Mouse (Mus musculus) limb, embryonic 14.5 days (tissue): ENCODE results near the gene Trappc2l. TPM values are rescaled to one million over a fixed set of nuclear protein-coding genes. Genes with fewer than 3 reads are reported as not detected.

Experiments used
- ATAC-seq: fragments of 200-750 bp; cut with Nextera tagmentation; 2 replicates; pipeline ENCODE4 v1.8.0; 2017; ENCODE audit warnings: low read depth, moderate number of reproducible peaks, moderate TSS enrichment; ENCODE audit not compliant: low FRiP score
- DNase-seq: peaks from one replicate; pipeline ENCODE4 v3.0.0-alpha.2; 2015; ENCODE audit warnings: low spot score
- H3K27ac ChIP-seq: fragments of 300-500 bp; sonication (generic); replicated peaks from 2 replicates; pipeline ENCODE4 v1.5.1; 2014; ENCODE audit warnings: low read depth, mild to moderate bottlenecking, low read length, moderate library complexity, mixed read lengths
- H3K27me3 ChIP-seq: fragments of 300-500 bp; sonication (generic); 2 replicates; pipeline ENCODE4 v1.6.1; 2014; ENCODE audit warnings: low read length, mixed read lengths; ENCODE audit not compliant: control insufficient read depth, insufficient read depth
- H3K36me3 ChIP-seq: fragments of 300-500 bp; sonication (generic); 2 replicates; pipeline ENCODE4 v1.6.1; 2014; ENCODE audit warnings: mild to moderate bottlenecking, low read length, moderate library complexity, mixed read lengths; ENCODE audit not compliant: control insufficient read depth, insufficient read depth
- H3K4me1 ChIP-seq: fragments of 300-500 bp; sonication (generic); 2 replicates; pipeline ENCODE4 v1.6.1; 2014; ENCODE audit warnings: antibody characterized with exemption, low read length, mixed read lengths; ENCODE audit not compliant: control insufficient read depth, insufficient read depth
- H3K4me2 ChIP-seq: fragments of 300-500 bp; sonication (generic); replicated peaks from 2 replicates; pipeline ENCODE4 v1.6.1; 2014; ENCODE audit warnings: low read depth, mild to moderate bottlenecking, low read length, moderate library complexity; ENCODE audit not compliant: severe bottlenecking
- H3K4me3 ChIP-seq: fragments of 300-500 bp; sonication (generic); replicated peaks from 2 replicates; pipeline ENCODE4 v1.5.1; 2014; ENCODE audit warnings: low read length
- H3K9ac ChIP-seq: fragments of 300-500 bp; sonication (generic); 2 replicates; pipeline ENCODE4 v1.6.1; 2014; ENCODE audit warnings: mild to moderate bottlenecking, low read depth, low read length, moderate library complexity; ENCODE audit not compliant: severe bottlenecking
- H3K9me3 ChIP-seq: fragments of 300-500 bp; sonication (generic); 2 replicates; pipeline ENCODE4 v1.6.1; 2016; ENCODE audit warnings: low read length; ENCODE audit not compliant: control insufficient read depth
- POLR2A ChIP-seq: fragments of 200-500 bp; IDR thresholded peaks from 2 replicates; pipeline ENCODE4 v1.8.0; 2012; ENCODE audit warnings: inconsistent platforms, mild to moderate bottlenecking, moderate library complexity, borderline replicate concordance; ENCODE audit not compliant: insufficient read depth, insufficient read length; ENCODE audit errors: extremely low read depth
- WGBS: fragments of 180-500 bp; shearing (Covaris S2); extraction: QIAGEN DNeasy Blood & Tissue Kit; methylation state at CpG from one replicate; pipeline ENCODE4 v1.1.7; 2014; 5-methylcytosine and 5-hydroxymethylcytosine counted together
- polyA plus RNA-seq, 2 experiments: library from polyadenylated mRNA; depleted of rRNA in 1 of 2; stranded (reverse) in 1 of 2; unstranded in 1 of 2; fragments of >200 nt; fragmentation: Nextera tagmentation in 1 of 2; extraction: Ambion mirVana in 1 of 2; gene quantifications; 2 replicates each; pipeline versions ENCODE4 v1.2.1 to v1.2.3; 2012 to 2014

Gene Trappc2l
- polyA plus RNA-seq (2012; rRNA removed) = 96.8 and 129 TPM in 2 replicates
- polyA plus RNA-seq (2014; fragmentation: Nextera tagmentation; extraction: Ambion mirVana) = 70.2 and 70.5 TPM in 2 replicates

- Histone ChIP-seq H3K4me2 (peak within 1 kb of the TSS; percentile 87), H3K9me3 (no peaks in the 10 kb centered on the region), H3K27me3 (no peaks in the 10 kb centered on the region), H3K4me3 (peak within 1 kb of the TSS; percentile 76), H3K9ac (peak within 1 kb of the TSS; percentile 69), H3K4me1 (peaks cover 17% of the 10 kb centered on the region), H3K36me3 (peaks cover 8% of the 10 kb centered on the region; the same call in 1 of the 2 replicates), H3K27ac (peak within 1 kb of the TSS; percentile 52; the same call in 1 of the 2 replicates)
- TF ChIP-seq POLR2A = 0 out of 2 replicates have a peak, but pooled peaks have one; percentile 53
- under 1% methylated on average over 45 of the region's 57 CpGs for WGBS
- ATAC-seq (peak; percentile 98), DNase-seq (peak; percentile 99)
Observed at GRCm38 (mm10) chr8:122611295-122612133, at the start of gene Trappc2l, which contains the start of gene Galns. Gene Trappc2l, plus strand, starts transcription at chr8:122611640. Gene Galns, minus strand, starts transcription at chr8:122611463.

- WGBS = 72% methylated on average over 25 of the region's 25 CpGs
- no peak overlapping the region for H3K4me3 ChIP-seq
- no peaks in the 10 kb centered on the region for H3K27me3 ChIP-seq
- peaks cover 8% of the 10 kb centered on the region for H3K36me3 ChIP-seq
- no peak overlapping the region for H3K9ac ChIP-seq
- no peaks in the 10 kb centered on the region for H3K9me3 ChIP-seq
- TF ChIP-seq POLR2A = no peak
- no peak overlapping the region for H3K4me2 ChIP-seq
- peaks cover 19% of the 10 kb centered on the region for H3K4me1 ChIP-seq
- H3K27ac ChIP-seq = no peak overlapping the region
- no peak for ATAC-seq
- no peak for DNase-seq
Observed at GRCm38 (mm10) chr8:122564363-122565352, 46.8 kb upstream of the Trappc2l start.

- ATAC-seq (no peak), DNase-seq (no peak)
- Histone ChIP-seq H3K9me3 (no peaks in the 10 kb centered on the region), H3K36me3 (peaks cover 29% of the 10 kb centered on the region), H3K4me2 (peak overlapping the region; percentile 84), H3K4me3 (peak overlapping the region; percentile 93), H3K4me1 (peaks cover 19% of the 10 kb centered on the region), H3K9ac (peak overlapping the region; percentile 94), H3K27me3 (no peaks in the 10 kb centered on the region), H3K27ac (peak overlapping the region; percentile 85)
- 56% methylated on average over 6 of the region's 6 CpGs for WGBS
- no peak for TF ChIP-seq POLR2A
Observed at GRCm38 (mm10) chr8:122566766-122567165, 44.7 kb upstream of the Trappc2l start.

- Histone ChIP-seq H3K4me2 (peak within 1 kb of the TSS; percentile 84), H3K9me3 (no peaks in the 10 kb centered on the region), H3K4me3 (peak within 1 kb of the TSS; percentile 93), H3K9ac (peak within 1 kb of the TSS; percentile 94), H3K36me3 (peaks cover 36% of the 10 kb centered on the region), H3K27ac (peak within 1 kb of the TSS; percentile 85), H3K4me1 (peaks cover 19% of the 10 kb centered on the region), H3K27me3 (no peaks in the 10 kb centered on the region)
- TF ChIP-seq POLR2A = peak; percentile 66; the same call in 1 of the 2 replicates
- peak; percentile 98 for DNase-seq
- peak; percentile 94 for ATAC-seq
- WGBS = under 1% methylated on average over 62 of the region's 62 CpGs
Observed at GRCm38 (mm10) chr8:122567361-122568108, 43.9 kb upstream of the Trappc2l start, which contains the start of gene Cdt1. Gene Cdt1, plus strand, starts transcription at chr8:122568015.
